Mouse (Mus musculus) R1 (cell line): ENCODE results near the gene Fntb.

Source experiments
- DNase-seq: peaks from one replicate; pipeline ENCODE4 v3.0.0-alpha.2; 2018; ENCODE audit warnings: low read depth, low spot score

Gene Fntb

GRCm38 (mm10) chr12:76954698-76955423 lies 189.5 kb downstream of the Fntb start:
- no peak for DNase-seq

- no peak for DNase-seq
Measured at GRCm38 (mm10) chr12:76957688-76958087, 192.3 kb downstream of the Fntb start.

- peak; percentile 45 for DNase-seq
Measured at GRCm38 (mm10) chr12:76961052-76961931, 195.9 kb downstream of the Fntb start.

GRCm38 (mm10) chr12:76961932-76962891 lies 196.8 kb downstream of the Fntb start, which contains the start of gene Max:
Gene Max (minus strand): TSS chr12:76962201.
- DNase-seq = peak; percentile 100

GRCm38 (mm10) chr12:76965089-76965488 lies 199.7 kb downstream of the Fntb start:
- DNase-seq = peak; percentile 99

- peak; percentile 93 for DNase-seq
Measured at GRCm38 (mm10) chr12:76965876-76966275, 200.5 kb downstream of the Fntb start.
